Mouse (Mus musculus) c-Kit-positive CD71-positive TER-119-positive erythroid progenitor cells, embryonic 14.5 days (primary cell): ENCODE results near the gene Fgfbp1.

Source experiments
- DNase-seq: peaks from one replicate; pipeline ENCODE4 v3.0.0-alpha.2; 2013; ENCODE audit warnings: low spot score

Gene Fgfbp1

DNA sequence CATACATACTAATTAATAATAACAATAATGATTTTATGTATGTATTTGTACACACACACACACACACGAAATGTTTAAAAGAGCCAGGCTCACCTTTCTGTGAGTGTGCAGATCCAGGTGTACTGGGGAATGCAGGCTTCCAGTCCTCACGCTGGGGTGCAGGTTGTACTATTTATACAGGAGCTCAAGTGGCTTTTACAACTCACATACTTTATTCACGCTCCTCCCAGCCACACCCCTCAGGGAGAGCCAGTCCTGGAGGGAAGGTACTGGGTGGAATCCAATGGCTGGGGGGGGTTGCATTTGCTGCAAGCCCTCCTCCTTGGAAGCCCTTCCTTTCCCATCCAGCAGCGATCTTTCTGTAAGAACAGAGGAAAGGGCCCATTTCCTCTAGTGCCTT is at the start of gene Fgfbp1:
TSS of gene Fgfbp1 (minus strand) at position 160 of the 400 bp plus-strand sequence.
- no peak for DNase-seq

DNA sequence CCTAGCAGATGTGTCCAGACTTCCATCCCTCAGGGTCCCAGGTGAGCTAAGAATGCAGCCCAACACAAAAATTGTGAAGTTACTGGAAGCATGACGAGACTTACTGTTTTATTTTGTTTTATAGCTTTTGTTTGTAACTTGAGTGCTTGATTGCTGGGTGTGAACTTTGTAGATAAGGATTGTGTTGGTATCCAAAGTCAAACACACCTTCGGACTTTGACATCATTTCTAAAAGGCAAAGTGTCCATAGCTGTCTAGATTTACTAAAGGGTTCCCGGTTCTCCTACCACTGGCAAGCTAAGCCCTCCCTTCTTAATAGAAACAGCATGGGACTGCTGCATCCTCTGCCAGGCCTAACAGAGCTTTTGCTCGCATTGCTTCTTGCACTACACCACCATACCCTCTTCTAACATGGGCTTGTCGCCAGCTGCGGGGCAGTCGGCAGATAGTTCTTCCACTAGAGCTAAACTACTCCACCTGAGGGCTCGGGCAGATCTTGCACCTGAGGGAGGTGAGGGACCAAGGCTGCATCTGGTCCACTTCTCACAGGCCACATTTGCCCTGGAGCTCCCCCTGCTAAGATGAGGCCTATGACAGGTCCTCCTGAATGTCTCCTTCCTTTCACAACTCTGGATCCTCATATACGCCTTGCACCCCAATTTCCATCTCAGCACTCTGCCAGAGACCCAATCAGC is 16.9 kb upstream of the Fgfbp1 start:
- DNase-seq = no peak

DNA sequence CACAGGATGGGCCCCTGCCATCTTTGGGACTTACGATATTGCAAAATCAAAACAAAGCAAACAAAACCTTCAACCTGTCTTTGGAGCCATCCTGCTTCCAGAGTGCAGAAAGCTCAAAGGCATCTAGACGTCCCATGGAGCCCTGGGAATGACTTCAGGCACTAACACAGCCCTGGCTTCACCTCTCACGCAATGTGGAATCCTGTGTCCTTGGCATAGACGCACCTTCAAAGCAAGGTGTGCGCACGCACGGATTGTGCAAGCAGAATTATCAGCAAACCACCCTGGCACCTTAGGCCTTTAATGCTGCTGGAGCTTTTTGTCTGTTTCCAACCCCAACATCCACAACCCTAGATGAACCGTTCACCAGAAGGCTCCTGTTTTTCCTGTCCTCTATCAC is 16.0 kb upstream of the Fgfbp1 start:
- no peak for DNase-seq

DNA sequence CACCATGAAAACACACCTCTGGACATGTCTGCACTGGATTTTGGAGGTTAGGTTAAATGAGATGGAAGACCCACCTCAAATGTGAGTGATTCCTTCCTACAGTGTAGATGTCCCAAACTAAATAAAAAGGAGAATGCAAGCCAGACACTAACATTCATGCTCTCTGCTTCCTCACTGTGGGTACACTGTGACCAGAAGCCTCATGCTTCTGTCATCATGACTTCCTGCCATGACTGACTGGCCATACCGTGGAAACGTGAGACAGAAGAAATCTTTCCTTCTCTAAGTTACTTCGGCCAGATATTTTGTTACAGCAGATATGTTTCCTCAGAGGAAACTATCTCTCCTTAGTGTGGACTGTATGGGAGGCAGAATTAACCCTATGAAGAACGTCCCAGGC is 14.6 kb upstream of the Fgfbp1 start:
- DNase-seq = no peak

DNA sequence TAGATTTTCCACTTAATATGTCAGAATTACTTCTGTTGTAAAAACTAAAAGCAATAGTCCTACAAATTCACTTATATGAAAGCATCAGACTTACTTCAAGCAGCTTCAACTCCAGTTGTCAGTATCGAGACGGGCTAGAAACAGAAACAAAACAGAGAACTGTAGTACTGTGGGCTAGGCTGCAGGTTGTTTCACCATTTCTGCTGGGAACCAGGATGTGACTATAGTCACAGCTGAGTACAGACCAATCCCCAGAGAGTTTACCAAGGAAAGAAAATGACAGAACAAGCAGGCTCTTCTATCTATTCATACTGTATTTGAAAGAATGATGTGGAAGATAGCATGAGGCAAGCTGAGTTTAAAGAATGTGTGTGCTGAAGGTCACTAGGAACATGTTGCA is 13.4 kb upstream of the Fgfbp1 start:
- no peak for DNase-seq

DNA sequence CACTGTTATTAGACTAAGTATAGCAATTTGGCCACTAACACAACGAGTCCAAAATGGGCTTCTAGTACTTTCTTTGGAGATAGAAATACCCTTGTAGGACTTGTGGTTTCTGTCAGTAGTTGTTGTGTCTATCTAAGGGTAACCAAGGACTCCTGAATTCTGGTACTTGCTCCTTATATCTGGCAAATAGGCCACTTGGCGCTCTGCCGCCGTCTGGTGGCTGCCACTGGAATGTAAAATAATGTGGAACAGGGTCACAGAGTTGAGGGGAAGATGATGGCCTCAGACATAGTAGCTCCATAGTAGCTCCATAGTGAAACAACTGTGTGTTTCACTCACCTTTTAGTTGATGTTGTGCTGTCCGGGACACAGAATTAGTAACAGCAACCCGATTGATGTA is 8.7 kb upstream of the Fgfbp1 start:
- no peak for DNase-seq

- no peak for DNase-seq
Measured at GRCm38 (mm10) chr5:43989017-43989416, 7.4 kb upstream of the Fgfbp1 start.

- DNase-seq = no peak
Measured at GRCm38 (mm10) chr5:43986212-43986611, 4.6 kb upstream of the Fgfbp1 start.

- DNase-seq = no peak
Measured at GRCm38 (mm10) chr5:43982896-43983295, 1.3 kb upstream of the Fgfbp1 start.

GRCm38 (mm10) chr5:43980397-43980796 is 1.2 kb downstream of the Fgfbp1 start:
- DNase-seq = no peak

DNA sequence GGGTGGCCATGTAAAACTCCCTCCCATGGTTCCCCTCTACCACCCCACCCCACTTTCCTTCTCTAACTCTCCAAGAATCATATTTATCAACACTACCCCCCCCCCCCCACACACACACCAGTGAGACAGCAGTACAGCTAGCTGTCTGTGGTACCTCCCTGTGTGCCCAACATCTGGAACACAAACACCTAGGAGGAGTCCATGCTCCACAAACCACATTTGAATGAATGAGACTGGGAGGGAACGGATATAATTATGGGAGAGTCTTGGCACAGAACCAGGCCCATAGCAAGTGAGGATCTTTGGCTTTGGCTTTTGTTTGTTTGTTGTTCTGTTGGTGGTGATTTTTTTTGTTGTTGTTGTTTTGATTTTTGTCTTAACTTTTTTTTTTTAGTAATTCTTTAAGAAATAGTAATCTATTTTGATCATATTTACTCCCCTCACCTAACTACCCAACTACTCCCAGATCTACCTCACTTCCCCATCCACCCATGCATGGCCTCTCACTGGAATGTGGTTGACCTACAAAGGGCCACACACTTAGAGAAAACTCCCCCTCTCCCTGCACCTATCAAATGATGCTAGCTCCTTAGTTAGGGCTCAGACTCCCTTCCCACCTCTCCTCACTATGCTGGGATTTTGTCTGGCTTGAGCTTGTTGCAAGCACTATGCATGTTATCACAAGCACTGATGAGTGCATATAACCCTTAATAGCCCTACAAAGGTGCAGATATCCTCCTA is 4.6 kb downstream of the Fgfbp1 start:
- no peak for DNase-seq

GRCm38 (mm10) chr5:43974166-43974565 is 7.4 kb downstream of the Fgfbp1 start:
- DNase-seq = no peak

DNA sequence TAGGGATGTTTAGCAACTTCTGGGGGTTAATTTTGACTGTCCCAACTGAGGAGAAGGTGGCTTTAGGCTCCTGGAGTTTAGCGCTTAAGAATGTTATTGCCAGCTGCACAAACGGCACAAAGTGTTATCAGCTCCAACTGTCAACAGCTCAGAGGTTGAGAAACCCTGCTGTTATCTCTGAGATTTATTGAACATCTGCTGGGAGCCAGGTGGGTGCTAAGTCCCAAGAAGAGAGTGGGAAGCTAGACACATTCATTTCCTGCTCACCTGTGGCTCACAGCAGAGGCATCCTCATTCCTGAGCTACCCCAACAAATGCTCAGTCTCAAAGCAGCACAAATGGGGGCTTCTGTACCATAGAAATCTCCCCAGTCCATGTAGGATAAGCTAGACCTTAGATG is 10.4 kb downstream of the Fgfbp1 start:
- no peak for DNase-seq

- no peak for DNase-seq
Measured at GRCm38 (mm10) chr5:43970532-43970931, 11.0 kb downstream of the Fgfbp1 start.

DNA sequence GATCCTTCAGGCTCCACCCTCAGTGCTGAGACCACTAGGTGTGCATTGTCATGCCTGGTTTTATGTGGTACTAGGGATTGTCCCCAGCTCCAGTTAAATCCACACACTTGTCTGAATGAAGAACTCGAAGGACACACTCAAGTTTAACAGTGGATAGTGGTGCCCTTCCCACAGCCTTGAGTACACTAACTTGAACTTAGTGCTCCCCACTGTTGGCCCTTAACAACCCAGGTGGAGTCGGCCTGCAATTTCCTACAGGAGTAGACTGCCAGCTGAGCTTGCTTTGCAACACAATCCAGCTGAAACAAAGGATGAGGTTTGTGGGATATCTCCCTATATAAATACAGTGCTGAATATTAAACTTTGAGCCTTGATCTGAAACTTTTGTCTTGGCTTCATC is 12.9 kb downstream of the Fgfbp1 start:
- no peak for DNase-seq

GRCm38 (mm10) chr5:43961056-43961455 is 20.5 kb downstream of the Fgfbp1 start:
- no peak for DNase-seq

- no peak for DNase-seq
Measured at GRCm38 (mm10) chr5:43959884-43960440, 21.6 kb downstream of the Fgfbp1 start.

GRCm38 (mm10) chr5:43953241-43953640 is 28.3 kb downstream of the Fgfbp1 start:
- DNase-seq = no peak

GRCm38 (mm10) chr5:43948748-43949275 is 32.8 kb downstream of the Fgfbp1 start:
- no peak for DNase-seq

DNA sequence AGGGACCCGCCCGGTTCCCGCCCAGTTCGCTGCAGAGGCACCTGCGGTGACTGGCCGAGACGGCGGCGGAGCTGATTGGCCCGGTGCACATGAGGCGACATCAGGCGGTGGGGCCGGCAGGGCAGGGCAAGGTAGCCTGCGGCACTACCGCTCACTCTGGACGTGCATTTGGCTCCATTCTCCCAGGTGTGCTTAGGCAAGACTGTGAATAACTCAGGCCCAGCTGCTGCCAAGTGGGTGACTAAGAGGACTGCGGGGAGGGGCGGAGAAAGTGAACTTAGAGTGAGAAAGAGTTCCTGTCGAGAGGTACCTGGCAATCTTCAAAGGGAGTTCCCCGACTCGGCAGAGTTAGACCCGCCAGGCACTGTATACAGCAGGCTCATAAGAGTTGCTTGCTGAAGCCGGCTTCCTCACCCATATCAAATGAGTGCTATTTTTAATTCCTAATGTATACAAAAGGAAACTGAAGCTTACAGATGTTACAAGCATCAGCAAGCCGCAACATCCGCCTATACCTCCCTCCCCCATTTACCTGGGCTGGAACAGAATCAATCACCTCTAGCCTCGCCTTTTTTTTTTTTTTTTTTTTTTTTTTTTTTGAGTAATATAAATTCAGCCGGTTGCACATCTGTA is 33.4 kb downstream of the Fgfbp1 start:
- peak; percentile 38 for DNase-seq

- no peak for DNase-seq
Measured at GRCm38 (mm10) chr5:43947330-43947977, 34.1 kb downstream of the Fgfbp1 start.

GRCm38 (mm10) chr5:43933269-43933668 is 48.3 kb downstream of the Fgfbp1 start:
- no peak for DNase-seq
